Mouse (Mus musculus) left cerebral cortex, adult 2 months (tissue): ENCODE measurements around the gene Gabarapl2. TPM values are rescaled to one million over a fixed set of nuclear protein-coding genes. Genes with fewer than 3 reads are reported as not detected.

Source experiments
- DNase-seq, 2 experiments: peaks; one replicate each; pipeline ENCODE4 v3.0.0; 2021 to 2022; ENCODE audit warnings: low spot score in 2 of 2, mixed read lengths in 1 of 2; ENCODE audit errors: extremely low spot score in 1 of 2
- H3K27ac ChIP-seq: fragments of 200-600 bp; 2 replicates; pipeline ENCODE4 v1.8.1; 2022
- H3K4me3 ChIP-seq: fragments of 200-600 bp; 2 replicates; pipeline ENCODE4 v1.8.1; 2022
- CTCF ChIP-seq: fragments of 200-600 bp; IDR thresholded peaks from 2 replicates; pipeline ENCODE4 v1.8.1; 2022; ENCODE audit warnings: antibody characterized with exemption, mild to moderate bottlenecking, moderate library complexity
- intact Hi-C: fragments of 180-260 bp; cut with DNase I; formaldehyde crosslinking; loops from one replicate; pipeline ENCODE4 v1.15.1; 2025
- total RNA-seq, 2 experiments: library from RNA; stranded (reverse); gene quantifications; 2 replicates each; pipeline ENCODE4 v1.2.3; 2021

The Gabarapl2 gene
- total RNA-seq, 2 experiments from 2014 or later: 209 to 211 TPM

GRCm38 (mm10) chr8:111939516-111940142 lies 874 bp upstream of the Gabarapl2 start:
- intact Hi-C loops: loop anchor here (5.0 kb wide), 1 partner anchor 53 kb away; the partner anchor contains the start of gene Adat1
- no peak overlapping the region for H3K27ac ChIP-seq
- no peak for DNase-seq
- H3K4me3 ChIP-seq: peak overlapping the region; percentile 74
- no peak for TF ChIP-seq CTCF

GRCm38 (mm10) chr8:111941101-111941454 lies 575 bp downstream of the Gabarapl2 start:
- no peak for TF ChIP-seq CTCF
- intact Hi-C loops: loop anchor here (5.0 kb wide), 1 partner anchor 51 kb away; the partner anchor contains the start of gene Adat1
- peak; percentile 39 to 43 for DNase-seq
- Histone ChIP-seq H3K4me3 (peak overlapping the region; percentile 74), H3K27ac (peak overlapping the region; percentile 90)

- intact Hi-C loops: loop anchor here (5.0 kb wide), 1 partner anchor 49 kb away; the partner anchor contains the start of gene Adat1
- Histone ChIP-seq H3K27ac (no peak overlapping the region), H3K4me3 (no peak overlapping the region)
- no peak for DNase-seq
- TF ChIP-seq CTCF: no peak
Observed at GRCm38 (mm10) chr8:111943544-111943943, 3.0 kb downstream of the Gabarapl2 start.

- intact Hi-C loops: no loop called here
- no peak for DNase-seq
- no peak overlapping the region for H3K4me3 ChIP-seq
- no peak overlapping the region for H3K27ac ChIP-seq
- TF ChIP-seq CTCF: no peak
Observed at GRCm38 (mm10) chr8:111947144-111947543, 6.6 kb downstream of the Gabarapl2 start.

- no peak for DNase-seq
- no peak for TF ChIP-seq CTCF
- Histone ChIP-seq H3K4me3 (no peak overlapping the region), H3K27ac (no peak overlapping the region)
- intact Hi-C loops: no loop called here
Observed at GRCm38 (mm10) chr8:111947954-111948353, 7.5 kb downstream of the Gabarapl2 start.

DNA sequence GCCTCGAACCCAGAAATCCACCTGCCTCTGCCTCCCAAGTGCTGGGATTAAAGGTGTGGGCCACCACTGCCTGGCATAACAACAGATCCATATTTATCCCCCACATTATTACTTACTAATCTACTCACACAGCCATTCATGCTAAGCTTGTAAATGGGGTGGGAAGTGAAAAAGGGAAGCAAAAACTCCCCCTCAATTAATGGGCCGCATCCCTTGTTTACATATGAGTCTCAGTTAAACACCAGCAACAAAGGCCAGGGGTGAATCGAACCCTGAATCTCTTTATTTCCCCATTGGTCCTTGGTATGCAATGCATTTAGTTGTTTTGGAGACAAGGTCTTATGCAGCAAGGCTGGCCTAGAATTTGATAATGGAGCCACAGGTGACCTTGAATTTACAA lies 10.3 kb downstream of the Gabarapl2 start:
- intact Hi-C loops: no loop called here
- no peak for DNase-seq
- TF ChIP-seq CTCF: no peak

GRCm38 (mm10) chr8:111951317-111951716 lies 10.8 kb downstream of the Gabarapl2 start:
- DNase-seq: peak; percentile 32 to 58
- H3K27ac ChIP-seq: no peak overlapping the region
- intact Hi-C loops: no loop called here
- H3K4me3 ChIP-seq: no peak overlapping the region
- TF ChIP-seq CTCF: no peak

More for the DNA sequence above, 10.3 kb downstream of the Gabarapl2 start:
- no peak overlapping the region for H3K27ac ChIP-seq
- no peak overlapping the region for H3K4me3 ChIP-seq

DNA sequence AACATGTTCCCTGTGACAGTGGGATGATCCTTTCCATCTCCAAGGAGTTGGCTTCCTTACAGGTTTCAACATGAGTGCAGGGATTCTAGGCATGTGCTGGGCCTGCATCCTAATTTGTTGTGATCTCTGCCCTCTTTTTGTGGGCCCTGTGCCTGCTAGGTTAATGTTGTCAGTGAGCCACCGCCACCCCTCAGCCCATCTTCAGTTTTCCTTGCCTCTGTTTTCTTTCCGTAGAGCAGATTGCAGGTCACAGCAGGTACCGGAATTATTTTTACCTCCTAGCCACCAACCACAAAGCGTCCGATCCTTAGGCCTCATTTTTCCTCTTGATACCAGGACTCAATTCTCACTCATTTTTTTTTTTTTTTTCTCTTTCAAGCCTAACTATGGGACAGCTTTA lies 11.4 kb downstream of the Gabarapl2 start:
- DNase-seq: no peak
- H3K27ac ChIP-seq: no peak overlapping the region

GRCm38 (mm10) chr8:111954844-111955594 lies 14.5 kb downstream of the Gabarapl2 start:
- H3K27ac ChIP-seq: no peak overlapping the region
- no peak overlapping the region for H3K4me3 ChIP-seq
- DNase-seq: no peak
- TF ChIP-seq CTCF: no peak
- intact Hi-C loops: no loop called here

More for the DNA sequence above, 11.4 kb downstream of the Gabarapl2 start:
- intact Hi-C loops: no loop called here
- H3K4me3 ChIP-seq: no peak overlapping the region
- no peak for TF ChIP-seq CTCF

- Histone ChIP-seq H3K4me3 (no peak overlapping the region), H3K27ac (no peak overlapping the region)
- DNase-seq: no peak
- TF ChIP-seq CTCF: no peak
- intact Hi-C loops: no loop called here
Observed at GRCm38 (mm10) chr8:111955879-111956278, 15.4 kb downstream of the Gabarapl2 start.

- DNase-seq: no peak
- TF ChIP-seq CTCF: no peak
- intact Hi-C loops: no loop called here
- Histone ChIP-seq H3K4me3 (no peak overlapping the region), H3K27ac (no peak overlapping the region)
Observed at GRCm38 (mm10) chr8:111957231-111957630, 16.7 kb downstream of the Gabarapl2 start.

GRCm38 (mm10) chr8:111960591-111961321 lies 20.3 kb downstream of the Gabarapl2 start:
- DNase-seq: no peak
- intact Hi-C loops: no loop called here
- TF ChIP-seq CTCF: no peak
- Histone ChIP-seq H3K27ac (no peak overlapping the region), H3K4me3 (no peak overlapping the region)
